Mouse (Mus musculus) cerebellum, postnatal 25 days (tissue): Measurements from ENCODE around the gene Ankrd2.
A peak's percentile ranks its signal among the peaks of the same experiment; 100 is the strongest.

Experiments used
- DNase-seq, 2 experiments: peaks; one replicate each; pipeline ENCODE4 v3.0.0; 2021; ENCODE audit warnings: mixed read lengths in 2 of 2

Gene Ankrd2

DNA sequence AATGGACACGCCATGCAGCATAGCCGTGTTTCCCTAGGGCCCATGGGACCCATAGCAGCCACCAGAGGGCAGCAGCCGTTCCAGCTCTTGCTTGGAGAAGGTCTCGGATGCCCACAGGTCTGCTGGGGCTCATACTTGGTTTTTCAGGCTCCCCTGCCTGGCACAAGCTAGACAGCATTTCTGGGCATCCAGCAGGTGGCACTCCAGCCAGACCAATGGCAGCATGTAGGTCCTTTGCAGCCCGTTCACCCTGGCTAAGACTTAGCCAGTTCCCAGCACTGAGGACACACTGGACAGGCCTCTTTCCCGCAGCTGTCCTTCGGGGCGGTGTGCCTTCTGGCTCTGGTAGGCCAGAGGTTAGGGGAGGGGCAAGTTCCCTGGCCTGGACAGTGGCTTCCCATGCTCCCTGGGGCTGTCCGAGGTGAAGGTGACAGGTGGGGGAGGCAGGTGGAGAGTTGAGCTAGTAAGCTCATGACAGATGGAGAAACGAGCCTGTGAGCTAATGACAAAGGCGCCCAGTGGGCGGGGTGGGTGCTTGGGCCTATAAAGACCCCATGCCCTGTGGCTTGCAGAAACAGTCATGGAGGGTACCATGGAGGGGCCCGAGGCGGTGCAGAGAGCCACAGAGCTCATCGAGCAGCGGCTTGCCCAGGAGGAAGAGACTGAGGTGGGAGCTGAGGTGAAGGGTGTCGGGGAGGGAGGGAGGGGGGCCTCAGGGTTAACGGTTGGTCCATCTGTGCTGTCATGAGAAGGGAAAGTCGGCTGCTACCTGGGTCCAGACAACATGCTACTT, at the start of gene Ankrd2:
Gene Ankrd2 (plus strand): TSS at position 545 of the 793 bp plus-strand sequence.
- peak; percentile 91 to 94 for DNase-seq

DNA sequence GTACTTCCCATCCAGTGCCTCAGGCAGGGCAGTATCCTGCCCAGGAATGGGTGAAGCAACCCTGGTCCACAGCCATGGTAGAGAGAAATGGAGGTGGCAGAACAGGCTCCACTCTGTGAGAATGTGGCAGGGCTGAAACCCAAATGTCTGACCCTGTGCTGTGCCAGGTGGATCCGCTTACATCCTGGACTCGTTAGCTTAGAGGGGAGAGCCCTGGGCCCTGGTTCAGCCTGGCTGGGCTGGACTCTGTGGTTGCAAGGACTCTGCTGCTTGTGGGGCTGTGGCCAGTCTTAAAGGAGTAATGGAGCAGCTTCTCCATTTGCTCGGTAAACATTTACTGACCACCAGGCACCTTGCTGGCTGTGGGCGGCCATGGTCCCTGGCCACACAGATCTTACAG, 48.6 kb upstream of the Ankrd2 start:
- no peak for DNase-seq

DNA sequence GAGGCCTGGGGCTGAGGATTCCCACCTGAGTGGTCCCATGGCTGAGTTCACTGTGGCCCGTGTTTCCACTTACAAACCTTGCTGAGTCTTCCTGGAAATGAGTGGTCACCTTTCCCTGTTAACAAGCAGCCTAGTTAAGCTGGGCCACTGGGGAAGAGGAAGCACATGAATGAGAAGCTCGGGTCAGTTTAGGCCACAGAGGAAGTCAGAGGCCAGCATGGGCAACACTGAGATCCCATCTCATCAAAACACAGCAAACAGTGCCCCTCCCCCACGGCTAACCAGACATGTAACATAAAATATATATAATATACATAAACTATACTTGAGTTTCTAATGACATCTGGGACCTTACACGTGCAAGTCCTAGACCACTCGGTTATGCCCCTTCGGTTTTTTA, 46.0 kb upstream of the Ankrd2 start:
- DNase-seq: no peak

DNA sequence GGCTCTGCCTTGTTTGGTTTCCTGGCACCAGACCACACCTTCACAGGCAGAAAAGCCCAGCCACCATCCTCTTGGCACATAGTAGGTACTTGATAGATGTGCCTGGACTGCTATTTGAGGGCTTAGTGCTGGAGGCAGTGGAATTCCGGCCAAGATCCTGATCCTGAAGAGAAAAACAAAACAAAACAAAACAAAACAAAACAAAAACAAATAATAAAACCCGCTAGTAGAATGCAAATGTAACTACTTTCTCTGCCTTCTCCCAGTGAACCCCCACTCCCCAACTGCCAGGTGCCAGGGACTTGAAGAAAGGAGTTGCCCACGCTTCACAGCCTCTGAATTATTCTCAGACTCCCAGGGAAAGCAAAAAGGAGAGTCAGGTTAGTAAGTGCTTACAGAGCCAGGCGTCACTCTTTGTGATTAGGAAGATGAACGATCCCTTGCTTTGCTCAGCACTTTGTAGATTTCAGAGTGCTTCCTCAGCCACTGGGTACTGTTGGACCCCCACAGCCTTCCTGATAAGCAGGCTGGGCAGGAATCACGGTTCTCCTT, 43.8 kb upstream of the Ankrd2 start:
- DNase-seq: no peak

DNA sequence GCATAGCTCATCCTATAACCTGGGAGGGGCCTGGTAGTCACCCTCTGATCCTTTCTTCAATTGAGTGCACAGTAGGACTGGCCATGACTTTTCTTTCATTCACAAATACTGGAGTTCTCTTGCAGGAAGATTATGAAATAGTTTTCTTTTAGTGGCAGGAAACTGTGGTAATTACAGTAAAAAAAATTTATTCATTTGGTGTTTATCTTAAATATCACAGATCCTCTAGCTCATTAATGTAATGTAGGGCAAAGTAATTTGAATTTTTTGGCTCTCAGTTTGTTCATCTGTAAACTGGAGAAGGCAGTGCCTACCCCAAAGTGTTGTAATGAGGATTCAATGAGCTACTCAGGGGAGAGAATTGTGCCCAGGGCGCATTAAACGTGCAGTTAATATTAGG, 42.8 kb upstream of the Ankrd2 start:
- no peak for DNase-seq

DNA sequence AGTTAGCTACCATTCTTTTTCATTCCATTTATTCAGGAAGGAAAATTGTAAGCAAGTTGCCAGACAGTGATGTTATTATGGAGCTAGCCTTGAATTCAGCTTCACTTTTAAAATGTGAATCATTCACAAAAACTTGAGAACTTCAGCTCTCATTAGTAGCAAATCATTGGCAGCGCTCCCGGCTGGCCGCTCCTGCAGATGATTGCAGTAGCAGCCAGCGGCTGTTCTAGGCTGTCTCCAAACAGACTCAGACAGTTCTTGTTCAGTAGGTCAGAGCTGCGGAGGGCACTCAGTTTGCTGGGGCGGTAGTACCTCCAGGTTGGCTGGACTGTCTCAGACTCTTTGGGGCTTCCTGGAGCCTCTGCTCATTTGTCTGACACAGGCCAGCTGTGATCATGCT, 42.3 kb upstream of the Ankrd2 start:
- DNase-seq: peak in 1 of 2 experiments; percentile 54

DNA sequence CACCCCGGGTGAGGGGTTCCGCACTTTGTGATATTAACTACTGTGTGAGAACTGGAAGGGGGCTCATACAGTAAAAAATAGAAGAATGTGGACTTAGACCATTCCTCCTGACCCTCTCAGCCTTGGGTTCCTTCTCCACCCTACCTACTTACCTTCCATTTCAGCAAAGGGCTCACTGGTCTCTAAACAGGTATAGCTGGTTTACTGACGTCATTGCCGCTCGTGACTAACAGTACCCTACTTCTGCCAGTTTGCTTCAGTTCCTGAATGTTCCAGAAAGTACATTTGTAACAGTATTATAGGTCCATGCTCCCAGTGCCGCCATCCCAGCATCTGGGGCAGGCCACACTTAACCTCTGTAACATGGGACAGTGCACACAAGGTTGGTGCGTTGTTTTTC, 41.8 kb upstream of the Ankrd2 start:
- DNase-seq: no peak

DNA sequence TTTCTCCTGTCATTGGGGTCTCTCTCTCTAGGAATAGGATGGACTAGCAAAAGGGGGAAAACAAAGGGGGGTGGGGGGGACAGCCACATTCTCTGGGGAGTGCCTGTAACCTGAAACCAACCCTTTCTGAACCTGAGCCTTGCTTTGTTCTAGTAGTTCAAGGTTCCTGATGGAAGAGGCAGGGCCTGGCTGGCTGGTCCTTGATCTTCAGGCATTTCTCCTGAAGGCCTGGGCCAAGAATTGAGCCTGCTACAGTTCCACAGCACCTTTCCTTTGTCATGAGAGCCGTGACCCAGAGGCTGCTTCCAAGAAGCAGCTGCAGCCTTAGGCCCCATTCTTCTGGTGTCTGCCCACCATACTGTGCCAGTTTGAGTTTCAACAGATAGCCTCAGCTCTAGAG, 40.3 kb upstream of the Ankrd2 start:
- DNase-seq: no peak

DNA sequence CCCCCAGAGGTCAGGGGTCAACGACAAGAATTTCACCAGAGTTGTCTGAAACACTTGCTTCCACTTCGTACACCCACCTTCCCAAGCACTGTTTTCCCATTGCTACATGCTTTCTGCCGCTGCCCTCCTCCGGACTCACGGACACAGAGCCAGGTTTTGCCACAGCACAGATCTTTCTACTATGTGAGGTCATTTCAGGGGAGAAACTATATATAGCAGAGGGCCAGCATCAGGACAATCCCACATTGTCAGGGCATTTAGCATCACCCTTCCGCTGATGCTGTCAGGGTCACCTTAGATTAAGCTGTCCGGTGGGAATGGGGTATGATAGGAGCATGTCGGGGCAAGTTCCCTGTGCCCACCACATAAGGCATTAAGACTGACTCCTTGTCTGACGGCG, 38.7 kb upstream of the Ankrd2 start:
- no peak for DNase-seq

DNA sequence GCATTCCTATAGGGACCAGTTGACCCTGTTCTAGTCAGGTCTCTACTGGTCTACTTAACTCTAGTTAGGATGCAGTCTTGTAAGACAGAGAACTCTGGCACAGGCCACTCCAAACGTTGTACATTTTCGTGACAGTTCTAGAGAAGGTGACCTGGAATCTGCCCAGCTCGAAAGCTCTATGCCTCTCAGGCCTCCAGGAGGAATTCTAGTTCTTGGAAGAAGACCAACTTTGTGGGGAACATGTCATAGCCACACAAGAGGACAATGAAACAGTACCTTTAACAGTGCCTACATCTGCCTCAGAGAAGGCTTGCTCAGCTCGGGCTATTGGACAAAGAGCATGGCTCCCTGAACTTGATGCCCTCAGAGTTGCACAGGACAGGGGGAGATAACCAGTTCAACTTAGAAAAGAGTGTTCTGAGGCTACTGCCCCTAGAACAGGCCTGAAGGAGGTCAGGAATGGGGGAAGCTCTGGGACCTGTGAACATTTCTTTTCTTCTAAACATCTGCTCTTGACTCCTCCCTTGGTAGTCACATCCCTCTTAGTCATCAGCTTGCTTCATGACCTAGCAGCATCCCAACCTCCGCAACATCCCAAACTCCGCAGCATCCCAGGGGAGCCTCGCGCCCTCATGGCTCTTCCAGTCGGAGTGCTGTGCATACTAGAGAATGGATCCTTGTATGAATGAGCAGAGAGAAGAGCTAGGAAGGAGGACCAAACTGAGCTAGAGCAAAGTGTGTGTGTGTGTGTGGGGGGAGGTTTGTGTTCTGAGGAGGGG, 36.8 kb upstream of the Ankrd2 start:
- DNase-seq: peak in 1 of 2 experiments; percentile 52

DNA sequence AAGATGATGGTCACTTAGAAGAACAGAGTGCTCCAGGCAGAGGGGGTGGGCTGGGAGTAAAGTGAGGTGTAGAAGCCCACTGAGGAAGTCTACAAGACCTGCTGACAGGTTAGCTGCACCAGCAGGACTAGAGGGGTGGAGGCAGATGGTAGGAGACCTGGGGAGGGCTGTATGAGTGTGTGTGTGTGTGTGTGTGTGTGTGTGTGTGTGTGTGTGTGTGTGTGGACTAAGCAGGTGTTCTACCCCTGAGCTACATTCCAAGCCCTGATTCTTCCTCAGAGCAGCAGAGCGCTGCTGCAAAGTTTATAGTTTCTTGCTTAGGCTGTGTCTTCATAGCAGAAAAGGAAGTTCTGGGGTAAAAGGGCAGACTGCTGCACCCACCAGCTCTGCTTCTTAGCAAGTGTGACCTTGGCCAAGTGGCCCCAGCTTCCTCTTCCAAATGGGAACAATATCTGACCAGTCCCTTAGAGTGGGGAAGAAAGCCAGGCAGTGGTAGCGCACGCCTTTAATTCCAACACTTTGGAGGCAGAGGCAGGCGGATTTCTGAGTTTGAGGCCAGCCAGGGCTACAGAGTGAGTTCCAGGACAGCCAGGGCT, 36.0 kb upstream of the Ankrd2 start:
- no peak for DNase-seq

DNA sequence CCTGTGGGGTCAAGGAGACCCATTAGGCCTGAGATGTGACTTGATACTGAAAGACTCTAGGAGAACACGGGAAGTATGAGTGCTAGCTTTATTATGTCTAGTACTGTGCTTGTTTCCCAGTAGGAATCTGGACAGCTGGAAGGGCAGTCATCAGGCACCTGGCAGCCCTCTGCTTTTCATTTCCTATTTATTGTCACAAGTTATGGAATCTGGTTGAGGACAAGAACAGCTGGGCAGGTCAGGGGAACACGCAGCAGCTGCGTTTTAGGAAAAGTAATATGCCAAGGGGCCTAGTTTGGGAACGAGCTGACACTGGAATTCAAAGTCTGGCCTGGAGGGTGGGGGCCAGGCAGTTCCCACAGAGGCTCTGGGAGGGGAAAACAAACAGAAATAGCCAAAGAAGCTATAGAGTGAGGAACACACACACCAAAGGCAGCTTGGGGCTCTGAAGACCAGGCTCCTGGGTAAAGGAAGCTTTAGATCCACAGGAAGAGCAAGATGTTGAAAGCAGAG, 35.3 kb upstream of the Ankrd2 start:
- no peak for DNase-seq

DNA sequence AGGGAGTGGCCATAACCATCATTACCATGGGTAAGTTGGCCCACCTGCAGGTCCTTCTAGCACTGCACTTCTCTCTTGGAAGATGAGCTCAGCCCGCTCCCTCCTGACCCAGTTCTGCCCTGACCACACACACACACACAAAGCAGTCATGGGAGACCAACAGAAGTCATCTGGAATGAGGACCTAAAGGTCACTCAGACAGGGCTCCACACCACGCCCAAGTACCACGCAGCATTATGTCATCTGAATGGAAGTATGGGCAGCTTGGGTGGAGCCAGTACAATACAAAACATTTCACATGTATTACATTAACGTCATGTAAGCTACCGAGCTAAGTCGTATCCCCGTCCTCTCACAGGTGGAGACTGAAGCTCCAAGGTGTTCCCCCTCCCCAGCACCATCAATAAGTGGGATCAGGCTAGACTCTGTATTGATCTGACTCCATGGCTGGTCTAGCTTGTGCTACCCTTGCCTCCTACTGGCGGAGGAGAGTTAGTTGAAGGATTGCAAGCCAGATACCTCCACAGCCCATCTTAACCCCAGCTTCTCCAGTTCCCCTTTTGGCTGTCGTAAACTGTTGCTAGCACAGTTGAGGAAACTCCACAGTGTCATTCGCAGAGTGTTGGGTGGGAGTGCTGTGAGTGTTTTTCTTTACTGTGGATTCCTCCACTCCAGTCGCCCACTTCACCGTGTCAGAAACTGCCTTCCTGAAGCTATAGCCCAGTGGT, 34.4 kb upstream of the Ankrd2 start:
- no peak for DNase-seq

DNA sequence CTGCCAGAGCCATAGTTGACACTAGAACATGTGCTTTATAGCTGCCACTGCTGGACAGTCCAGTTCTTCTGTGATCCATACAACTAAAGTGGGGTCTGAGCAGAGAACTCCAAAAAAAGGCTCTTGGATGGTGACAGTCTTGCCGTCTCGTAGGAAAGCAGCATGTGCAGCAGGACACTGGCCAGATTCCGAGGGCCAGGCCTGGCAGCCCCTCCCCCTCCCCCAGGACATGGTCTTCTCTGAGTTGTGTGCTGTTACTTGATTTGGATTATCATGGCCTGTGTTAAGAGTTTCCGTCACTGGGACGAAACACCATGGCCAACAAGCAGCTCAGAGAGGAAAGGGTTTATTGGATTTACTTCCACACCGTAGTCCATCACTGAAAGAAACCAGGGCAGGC, 31.5 kb upstream of the Ankrd2 start:
- peak in 1 of 2 experiments; percentile 47 for DNase-seq

DNA sequence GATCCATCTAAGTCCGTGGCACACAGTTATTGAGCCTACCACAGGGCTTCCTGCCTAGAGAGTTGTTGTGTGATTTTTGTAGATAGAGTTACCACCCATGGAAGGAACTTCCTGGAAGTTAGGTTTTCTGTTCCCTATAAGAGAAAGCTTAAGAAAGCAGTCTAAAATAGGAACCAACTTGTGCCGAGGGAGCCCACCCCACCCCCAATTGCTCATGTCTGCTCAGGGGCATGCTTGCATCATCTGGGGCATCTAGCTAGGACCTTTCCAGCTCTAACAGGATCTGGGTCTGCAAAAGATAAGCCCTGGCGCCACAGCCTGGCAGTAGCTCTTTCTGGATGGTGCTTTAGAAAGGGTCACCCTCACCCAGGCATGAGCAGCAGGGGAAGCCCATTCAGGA, 30.2 kb upstream of the Ankrd2 start:
- DNase-seq: no peak

DNA sequence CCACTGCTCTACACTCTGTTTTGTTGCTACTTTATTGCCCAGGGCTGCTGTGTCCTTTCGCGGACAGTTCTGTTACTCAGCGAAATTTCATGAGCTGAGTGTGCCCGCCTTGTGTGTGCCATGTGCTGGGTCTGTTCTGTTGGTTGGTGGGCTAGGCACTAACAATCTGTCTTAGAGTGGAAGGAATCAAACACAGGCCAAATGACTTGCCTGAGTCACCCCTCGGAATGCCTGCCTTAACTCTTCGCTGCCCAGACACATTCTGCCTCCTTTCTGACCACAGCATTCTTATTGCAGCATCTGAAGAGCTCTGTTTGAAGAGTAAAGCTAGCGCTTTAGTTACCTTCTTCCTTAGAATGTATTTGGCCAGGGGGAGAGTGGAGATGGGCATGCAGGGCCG, 29.2 kb upstream of the Ankrd2 start:
- no peak for DNase-seq

DNA sequence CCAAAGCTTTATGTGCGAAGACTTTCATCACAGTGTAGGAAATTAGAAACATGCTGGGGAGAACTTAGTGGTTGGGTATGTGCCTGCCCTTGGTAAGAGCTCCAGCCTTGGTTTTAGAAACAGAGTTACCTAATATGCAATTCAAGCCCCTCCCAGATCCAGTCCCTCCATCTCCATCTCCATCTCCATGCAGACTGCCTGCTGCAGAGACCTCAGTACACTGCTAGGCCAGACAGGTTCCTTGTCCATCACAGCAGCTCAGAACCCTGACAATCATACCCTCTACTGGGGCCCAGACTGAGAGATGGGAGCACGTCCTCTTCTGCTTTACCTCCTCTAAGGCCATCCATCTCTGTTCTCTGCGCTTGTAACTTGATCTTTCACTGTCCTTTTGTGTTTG, 27.2 kb upstream of the Ankrd2 start:
- DNase-seq: no peak

DNA sequence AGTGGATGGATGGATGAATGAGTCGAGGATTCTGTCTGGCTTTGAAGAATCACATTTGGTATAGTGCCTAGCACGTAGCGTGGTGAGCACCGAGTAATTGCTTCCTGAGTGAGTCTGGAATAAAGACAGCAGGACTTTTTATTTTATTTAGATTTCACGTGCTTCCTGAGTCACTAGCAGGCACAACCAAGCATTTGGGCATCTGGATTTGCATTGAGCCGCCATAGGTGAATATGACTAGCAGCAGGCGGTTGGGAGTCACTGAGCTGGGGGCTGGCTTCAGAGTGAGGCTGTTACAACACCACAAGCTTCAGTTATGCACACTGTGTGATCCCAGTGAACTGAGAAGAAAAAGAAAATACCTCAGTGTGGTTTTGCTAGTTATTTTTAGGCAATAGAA, 26.7 kb upstream of the Ankrd2 start:
- no peak for DNase-seq

DNA sequence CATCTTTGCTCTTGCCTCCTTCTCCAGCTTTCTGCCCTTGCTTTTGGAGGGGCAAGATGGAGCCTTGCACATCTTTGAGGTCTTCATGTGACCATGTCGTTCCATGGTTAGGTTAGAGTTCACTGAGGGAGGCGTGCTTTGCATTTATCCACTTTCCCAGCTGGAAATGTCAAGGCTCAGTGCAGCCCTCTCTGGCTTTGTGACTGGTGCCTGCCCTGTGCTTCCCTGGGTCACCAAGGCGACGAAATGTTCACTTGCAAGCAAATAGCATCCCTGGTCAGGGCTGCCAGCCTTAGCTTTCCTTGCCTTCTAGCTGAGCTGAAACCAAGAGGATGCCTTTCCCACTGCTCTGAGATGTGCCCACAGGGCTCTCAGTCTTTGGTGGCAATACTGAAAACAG, 25.4 kb upstream of the Ankrd2 start:
- DNase-seq: no peak

DNA sequence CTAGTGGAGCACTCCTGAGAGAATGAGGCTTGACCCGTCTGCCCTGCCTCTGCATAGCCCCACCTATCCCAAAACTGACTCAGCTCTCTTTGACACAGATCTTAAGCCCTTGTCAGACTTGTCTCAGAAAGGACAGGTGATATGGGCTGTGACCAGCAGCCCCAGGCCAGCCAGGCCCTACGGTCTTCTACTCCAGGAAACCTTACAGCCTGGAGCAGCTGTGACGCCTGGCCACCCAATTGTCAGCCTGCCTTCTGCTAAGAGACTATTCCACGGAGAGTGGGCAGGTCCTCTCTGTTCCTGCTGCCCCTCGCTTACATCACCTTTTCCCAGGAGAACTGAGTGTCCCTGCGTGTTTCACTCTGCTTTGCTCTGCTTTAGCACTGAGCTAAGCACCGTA, 24.7 kb upstream of the Ankrd2 start:
- no peak for DNase-seq

DNA sequence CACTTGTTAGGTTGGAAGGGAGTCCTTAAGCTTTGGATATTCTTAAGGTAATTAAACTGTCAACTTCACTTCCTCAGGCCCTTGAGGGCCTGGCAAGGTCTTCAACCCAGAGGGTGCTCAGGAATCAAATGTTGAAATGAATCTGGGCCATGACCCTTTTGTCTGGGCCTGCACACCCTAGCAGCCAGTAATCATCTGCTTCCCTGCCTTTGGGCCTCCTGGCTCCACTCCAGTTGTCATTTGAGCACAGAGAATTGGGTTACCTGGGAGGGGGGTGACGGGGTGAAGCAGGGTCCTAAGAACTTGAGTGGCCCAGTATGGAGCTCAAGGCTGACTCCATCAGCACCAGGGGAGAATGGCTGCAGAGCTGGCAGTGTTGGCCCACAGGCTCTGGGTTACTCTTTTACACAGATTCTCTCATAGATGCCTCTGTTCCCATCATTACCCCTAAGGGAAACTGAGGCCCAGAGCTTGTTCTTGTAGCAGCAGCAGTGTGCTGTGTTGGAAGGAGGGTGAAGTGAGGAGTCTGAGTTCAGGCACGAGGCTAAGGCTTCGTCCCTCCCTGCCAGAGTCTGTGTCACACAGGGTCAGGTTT, 21.5 kb upstream of the Ankrd2 start:
- no peak for DNase-seq

DNA sequence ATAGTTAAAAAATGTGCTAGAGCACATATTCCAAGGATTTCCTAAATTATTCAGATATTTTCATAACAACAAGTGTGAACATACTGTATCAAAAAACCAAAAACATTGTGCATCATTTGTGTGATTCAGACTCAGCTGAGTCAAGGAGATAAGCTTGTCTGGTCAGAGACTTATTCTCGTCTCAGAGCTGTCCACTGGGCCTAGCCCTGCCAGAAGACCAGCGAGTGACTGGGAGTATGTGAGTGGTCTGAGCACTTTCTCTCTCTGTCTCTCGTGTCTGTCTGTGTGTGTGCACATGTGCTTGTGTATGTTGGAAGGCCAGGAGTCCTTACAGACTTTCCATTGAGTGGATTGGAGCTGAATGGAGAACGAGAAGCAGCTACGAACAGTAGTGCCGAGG, 20.8 kb upstream of the Ankrd2 start:
- no peak for DNase-seq
